Mouse (Mus musculus): Measurements from ENCODE around the gene Stxbp4.
A peak's percentile ranks its signal among the peaks of the same experiment; 100 is the strongest.

Gene Stxbp4

DNA sequence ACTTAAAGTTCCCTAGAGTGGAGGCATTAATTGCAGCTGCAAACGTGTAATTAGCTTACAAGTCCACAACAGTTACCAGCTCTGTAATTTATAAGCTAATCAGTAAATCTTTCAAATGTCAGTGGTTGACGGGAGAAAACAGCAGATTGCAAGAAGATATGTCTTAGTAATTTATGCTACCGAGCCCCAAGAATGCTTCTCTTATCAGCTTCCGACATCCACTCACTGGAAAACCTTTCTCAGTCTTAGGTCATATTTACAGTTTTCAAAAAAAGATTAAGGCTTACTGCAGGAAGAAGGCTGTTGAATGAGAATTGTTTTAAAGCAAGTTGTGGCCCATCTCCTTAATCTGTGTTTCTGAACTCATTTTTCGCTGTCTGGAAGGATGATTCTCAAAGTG is 83.9 kb downstream of the Stxbp4 start:
- no peak for DNase-seq

DNA sequence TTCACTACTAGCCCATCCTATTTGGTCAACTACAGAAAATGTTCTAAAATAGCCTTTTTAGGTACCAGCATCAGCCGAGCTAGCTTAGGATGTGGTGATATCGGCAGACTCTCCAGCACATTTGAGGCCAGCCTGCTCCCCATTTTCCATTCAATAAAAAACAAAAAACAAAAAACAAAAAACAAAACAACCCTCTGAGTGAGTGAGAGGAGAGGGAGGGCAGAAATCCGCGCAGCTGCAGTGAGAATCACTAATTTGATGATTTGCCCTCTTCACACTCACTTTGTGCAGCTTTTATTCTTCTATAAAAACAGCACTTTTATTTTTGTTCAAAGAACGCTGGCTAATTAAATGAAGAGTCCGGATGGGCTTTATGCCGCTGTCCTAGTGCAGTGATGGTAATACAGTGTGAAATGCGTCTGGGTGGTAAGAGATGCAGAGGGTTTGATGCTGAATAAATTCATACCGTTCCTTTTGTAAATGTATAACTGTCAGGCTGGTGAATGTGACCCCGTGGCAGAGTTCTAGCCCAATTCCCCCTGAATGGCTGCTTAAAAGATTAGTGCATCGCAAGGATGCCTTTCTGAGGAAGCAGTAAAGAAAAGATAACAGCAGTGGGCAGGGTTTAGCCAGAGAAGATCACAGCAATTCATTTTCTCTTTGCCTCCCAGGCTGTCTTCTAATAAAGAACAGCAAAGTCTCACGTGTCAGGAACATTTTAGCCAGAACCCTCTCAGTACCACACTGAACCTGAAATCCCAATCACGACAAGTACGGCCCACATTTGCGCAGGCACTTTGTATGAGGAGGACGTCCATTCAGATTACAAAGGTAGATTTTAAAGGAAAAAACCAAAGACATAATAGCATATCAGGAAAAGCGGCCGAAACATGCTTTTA is 85.3 kb downstream of the Stxbp4 start:
- no peak for DNase-seq

DNA sequence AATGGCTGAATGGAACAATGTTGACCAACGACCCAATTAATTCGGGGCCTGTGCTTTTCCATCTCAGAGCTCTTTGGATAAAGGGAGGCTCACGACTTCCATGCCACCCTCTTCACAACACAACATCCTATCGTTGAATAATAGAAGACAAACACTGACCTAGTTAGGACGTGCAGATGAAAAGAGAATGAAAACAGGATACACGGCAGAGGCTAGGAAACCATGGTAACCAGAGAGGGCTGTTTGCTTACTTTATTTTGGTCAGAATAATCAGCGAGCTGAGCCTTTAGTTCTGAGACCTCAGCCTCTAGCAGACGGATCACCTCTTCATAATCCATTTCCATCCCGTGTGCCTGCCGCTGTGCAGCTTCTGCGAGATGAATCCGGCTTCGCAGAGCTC is 89.3 kb downstream of the Stxbp4 start:
- DNase-seq, result no peak

DNA sequence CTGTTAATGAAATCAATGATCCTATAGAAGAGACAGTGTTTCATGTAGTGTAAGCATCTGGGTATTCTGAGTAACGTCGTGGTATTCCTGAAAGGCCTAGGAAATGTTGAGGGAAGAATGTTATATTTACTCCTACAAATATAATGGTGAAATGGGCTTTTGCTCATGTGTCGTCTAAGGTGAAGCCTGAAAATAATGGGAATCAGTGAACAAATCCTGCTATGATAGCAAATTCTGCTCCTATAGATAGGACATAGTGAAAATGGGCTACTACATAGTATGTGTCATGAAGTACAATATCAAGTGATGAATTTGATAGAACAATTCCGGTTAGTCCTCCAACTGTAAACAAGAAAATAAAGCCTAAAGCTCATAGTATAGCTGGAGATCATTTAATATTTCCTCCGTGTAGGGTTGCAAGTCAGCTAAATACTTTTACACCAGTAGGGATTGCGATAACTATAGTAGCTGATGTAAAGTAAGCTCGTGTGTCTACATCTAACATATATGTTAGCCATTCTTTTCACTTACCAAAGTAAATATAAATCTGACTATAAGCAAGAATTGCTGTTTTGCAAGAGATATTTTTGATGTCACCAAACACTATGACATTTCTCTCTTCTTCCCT is 99.1 kb downstream of the Stxbp4 start:
- DNase-seq, result no peak

DNA sequence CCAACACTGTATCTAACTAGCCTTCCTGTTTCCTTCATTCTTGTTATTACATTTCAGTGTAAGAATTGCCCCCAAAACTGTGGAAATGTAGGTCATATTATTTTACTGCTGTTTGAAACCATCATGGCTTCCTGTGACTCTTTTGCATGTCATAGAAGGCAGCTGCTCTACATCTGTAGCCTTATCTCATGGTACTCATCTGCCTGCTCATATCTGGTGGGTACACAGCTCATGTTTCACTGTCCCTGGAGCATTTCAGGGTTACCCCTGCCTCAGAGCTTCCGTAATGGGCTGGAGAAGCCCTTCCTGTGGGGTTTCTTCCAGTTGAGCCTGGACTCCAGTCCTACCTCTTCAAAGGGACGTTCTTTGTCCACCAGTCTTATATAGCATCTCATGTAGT is 112.6 kb downstream of the Stxbp4 start:
- DNase-seq, result no peak

DNA sequence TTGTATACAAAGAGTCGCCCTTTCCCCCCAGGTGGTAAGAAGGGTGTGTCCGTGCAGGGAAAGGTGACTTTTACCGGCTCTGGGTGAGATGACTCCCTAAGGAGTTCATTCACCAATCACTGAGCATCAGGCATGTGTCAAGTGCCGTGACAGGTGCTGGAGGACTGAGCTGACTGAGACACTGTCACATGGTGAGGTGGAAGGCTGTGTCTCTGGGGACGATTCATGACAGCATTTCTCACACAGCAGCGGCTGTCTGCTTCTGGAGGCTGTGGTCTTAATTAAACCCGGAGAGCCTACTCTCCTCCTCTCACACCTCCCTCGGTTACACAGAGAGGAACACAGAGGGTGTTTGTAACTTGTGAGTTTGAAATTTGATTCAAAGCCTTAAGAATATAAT is 116.8 kb downstream of the Stxbp4 start:
- DNase-seq, result no peak

DNA sequence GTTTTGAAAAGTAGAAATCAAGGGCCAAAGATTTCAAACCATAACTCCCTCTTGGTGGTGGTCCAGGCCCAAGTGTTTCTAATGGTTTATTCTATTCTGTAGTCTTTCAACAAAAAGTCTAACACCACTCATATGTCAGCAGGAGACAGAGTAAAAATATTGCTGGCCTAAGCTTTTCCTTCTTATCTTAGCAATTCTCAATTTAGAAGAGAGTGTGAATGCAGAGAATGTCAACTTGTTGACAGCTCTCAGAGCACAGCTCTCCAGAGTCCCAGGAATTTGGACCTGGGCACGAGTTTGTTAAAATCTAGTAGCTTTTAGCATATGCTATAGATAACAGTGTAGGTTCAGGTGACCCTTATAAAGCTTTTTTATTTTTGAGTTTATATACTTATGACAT is 120.1 kb downstream of the Stxbp4 start:
- DNase-seq, result no peak

DNA sequence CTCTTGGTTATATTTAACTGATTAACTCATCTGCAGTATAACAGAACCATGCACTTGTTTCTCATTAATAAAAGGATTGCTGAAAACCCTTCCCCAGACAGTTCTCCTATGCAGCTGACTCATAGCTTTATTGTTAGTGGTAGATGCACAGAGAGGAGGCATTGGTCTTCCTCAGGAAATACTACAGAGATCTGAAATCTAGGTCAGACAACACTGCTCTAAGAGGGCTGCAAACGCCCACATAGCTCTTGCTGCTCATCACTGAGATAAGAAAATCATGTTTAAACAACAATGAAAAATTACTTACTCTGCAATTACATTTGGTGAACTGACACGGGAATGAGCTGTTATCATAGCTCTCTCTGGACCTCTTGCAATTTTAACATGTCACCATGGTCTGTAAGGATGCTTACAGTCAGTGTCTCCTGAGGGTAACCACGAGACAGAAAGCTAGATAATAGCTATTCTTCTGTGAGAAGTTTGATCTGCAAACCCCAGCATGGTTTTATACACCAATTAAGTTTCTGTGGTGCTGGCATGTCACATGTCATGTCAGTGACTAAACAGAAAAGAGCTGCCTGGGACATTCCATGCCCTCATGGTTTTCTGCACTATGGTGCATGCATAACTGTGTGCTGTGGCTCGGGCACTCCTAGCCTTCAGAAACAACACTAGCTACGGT is 125.2 kb downstream of the Stxbp4 start:
- DNase-seq, result no peak

DNA sequence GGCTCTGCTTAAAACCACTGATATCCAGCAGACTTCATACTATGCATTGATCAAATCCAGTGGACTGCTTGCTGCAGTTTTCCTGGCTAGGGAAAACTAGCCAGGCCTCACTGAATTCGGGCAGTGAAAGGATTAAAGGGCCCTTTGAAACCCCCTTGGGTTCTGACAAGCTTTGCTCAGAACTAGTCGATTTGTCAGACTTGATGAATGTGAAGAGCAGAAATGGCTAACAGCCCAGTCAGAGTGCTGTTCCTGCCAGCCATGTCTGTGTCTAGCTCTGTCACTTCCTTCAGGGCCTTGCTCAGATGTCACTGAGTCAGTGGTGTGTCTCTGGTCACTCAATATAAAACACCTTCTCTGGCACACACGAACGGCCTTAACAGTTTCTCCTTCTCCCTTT is 136.0 kb downstream of the Stxbp4 start:
- no peak for DNase-seq

DNA sequence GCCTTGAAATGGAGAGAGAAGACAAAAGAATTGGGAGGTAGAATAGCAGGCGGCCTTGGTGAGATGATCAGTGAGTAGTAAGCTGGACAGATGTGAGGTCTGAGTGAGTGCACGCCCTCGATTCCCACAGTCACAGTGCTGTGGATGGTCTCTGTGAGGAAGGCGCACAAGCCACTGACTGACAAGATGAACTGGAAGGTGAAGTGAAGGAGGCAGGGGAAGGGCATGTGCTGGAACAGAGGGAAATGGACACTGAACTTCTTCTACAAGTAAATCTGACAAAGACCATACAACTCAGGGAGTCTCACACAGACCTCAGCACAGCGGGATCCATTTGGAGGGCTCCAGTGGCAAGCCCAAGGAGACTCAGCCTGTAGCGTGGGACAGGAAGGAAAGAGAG is 138.0 kb downstream of the Stxbp4 start:
- no peak for DNase-seq

DNA sequence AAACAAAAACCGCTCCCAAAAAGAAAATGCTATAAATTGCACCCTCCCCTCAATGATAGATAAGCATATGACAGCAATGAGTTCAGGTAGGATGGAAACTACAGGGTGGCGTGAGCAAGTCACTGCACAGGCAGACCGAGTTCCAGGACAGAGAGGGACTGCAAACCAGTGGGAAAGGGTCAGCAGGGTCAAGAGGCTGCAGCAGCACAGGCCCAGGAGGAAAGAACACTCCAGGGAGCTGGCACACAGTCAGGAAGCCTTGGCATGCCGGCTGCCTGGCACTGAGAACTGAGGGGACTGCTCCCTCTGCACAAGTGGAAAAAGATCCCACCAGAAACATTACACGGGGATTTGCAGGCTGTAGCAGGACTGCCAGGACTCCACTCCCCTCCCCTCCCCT is 139.4 kb downstream of the Stxbp4 start:
- peak; percentile 23 to 55 for DNase-seq

DNA sequence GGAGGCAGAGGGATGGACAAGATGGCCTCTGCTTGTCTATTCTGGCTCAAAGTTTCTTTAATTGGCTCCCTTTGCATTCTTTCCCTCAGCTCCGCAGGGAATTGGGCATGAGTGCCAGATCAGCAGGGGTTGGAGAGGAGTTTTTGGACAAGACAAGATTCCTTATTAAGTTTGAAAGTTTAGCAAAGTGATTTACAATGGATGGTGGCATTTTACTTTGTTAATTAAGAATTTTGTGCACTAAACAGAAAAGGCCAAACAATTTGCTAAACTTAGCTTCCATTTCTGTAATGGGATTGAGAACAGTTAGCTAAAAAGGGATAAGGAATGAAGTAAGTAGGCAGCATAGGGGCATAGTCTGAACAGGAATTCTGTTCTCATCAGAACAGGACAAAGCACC is 142.9 kb downstream of the Stxbp4 start:
- DNase-seq, result no peak

DNA sequence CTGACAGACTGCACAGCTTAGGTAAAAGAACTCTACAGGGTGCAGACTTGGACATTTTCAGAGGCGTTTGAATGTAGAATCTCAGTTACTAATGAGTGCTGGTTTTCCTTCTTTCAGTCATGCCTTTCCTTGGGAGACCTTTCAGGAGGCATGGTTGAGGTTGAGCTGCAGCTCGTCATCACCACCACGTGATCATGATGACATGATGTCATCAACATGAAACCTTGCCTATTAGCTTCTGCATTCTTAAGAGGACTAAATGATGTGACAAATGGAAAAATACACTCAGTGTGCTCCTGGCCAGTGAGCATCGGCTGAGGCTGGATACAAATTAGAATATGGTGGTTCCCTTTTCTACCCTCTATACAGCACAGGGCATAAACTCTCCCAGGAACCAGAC is 145.4 kb downstream of the Stxbp4 start:
- DNase-seq, result no peak

DNA sequence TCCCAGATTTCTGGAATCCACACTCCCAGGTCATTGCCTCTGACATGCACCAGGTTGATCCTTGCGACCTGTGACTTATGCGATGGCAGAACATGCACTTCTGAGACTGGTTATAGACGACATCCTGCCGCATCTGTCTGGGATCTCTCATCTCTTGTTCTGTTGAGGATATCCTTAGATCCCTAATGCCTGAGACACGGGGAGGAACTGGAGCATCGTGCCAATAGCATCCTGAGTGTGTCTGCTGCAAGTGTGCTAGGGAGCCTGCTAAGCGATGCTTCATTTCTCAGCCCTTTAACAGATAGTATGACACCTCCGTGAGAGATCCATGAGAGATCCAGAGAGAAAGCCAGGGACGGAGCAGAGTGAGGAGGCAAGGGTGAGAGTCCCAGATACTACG is 148.7 kb downstream of the Stxbp4 start:
- no peak for DNase-seq

DNA sequence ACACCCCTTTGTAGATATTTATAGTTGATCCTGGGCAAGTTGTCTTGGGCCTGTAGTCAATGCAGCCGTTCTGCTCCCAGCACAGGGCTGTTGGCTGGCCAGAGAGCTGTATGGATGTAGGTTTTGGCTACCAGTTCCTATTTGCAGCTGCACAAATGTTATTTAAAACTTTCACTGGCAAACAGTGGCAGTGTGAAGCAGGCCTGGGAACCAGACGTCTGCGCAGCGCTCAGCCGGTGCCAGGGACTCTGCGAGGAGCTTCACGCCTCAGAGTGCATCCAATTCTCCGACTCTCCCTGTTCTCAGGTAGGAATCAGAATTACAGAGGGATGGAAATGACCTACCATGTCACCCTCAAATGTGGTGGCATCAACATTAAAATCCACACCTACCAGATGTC is 150.2 kb downstream of the Stxbp4 start:
- no peak for DNase-seq

DNA sequence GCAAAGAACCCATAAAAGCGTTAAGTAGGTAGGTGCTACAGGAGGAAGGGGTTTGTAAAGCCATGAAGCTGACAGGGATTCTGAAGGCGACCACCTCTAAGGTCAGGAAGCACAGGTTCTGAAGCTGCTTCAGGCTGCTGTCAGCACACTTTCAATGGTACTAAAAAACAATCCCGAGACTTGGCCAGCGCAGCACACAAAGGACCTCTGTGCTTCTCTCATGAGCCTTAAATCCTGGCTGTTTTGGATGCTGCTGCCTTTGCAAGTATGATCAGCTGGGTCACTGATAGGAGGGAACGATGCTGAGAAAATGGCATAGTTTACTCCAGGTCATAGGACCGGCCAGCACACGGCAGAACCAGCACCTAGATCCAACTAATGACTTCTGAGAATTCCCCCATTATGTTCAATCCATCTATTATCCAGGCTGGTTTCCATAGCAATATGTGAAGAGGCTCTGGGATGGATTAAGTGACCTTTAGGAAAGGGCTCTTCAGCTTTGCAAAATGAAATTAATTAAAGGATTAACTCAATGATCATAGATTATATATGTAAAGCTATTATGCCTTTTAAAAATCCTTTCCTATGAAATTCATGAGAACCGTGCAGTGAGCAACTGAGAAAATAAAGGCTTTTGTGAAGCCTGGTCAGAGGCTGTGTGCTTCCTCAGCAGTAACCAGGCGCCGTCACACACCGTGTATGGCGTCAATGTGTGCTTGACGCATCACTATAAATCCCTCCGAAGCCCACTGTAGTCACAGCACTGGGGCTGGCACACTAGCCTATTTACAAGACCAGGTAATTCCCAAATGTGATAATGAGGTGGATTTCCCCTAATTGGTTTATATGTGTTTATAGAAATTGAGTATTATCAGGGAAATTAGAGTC is 152.9 kb downstream of the Stxbp4 start:
- no peak for DNase-seq

DNA sequence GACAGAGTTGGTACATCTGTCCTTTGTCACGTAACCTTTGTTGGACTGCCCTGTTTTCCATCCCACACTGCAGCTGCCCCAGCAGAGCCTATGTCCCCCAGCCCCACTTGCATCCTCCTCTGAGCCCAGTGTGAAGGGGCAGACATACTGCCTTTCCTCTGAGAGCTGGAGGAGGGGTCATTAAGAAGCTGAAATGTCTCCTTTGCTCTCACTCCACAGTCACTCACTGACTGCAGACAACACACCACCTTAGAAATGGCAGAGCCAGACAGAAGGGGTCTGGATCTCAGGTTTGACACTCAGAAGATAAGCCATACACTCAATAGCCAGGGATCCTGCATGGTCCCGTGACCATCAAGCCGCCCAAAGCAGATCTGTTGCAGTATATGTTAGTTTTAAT is 154.1 kb downstream of the Stxbp4 start:
- no peak for DNase-seq

DNA sequence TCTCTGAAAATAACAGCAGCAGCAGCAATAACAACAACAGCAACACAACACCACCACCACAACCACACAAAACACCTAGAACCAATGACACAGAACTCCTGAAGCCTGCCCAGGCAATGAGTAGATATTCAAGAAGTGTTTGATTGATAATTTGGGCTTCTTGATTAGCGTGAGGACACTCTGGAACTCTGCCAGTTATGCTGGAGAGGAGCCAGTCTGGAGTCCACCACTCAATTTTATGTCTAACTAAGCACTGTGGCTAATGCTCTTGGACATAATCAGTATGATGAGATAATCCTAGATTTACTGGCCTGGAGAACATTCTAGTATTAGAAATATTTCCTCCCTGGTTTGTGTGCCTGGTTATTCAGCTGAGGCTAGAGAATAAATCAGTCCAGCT is 156.1 kb downstream of the Stxbp4 start:
- no peak for DNase-seq

DNA sequence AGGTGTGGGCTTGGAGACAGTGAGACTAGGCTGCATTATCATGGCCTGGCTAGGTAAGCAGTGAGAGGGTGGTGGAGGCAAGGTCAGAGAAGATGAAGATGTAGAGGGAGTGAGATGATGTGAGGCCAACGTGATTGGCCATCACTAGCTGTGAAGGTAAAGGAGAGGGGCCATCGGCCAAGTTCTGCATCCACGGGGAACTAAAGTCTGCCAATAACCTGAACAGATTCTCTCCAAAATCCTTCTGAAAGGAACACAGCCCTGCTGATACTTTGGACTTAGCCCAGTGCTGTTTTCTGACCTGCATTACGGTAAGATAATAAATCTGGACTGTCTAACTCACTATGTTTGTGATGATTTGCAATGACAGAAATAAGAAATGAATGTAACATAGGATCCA is 167.6 kb downstream of the Stxbp4 start:
- DNase-seq, result no peak

DNA sequence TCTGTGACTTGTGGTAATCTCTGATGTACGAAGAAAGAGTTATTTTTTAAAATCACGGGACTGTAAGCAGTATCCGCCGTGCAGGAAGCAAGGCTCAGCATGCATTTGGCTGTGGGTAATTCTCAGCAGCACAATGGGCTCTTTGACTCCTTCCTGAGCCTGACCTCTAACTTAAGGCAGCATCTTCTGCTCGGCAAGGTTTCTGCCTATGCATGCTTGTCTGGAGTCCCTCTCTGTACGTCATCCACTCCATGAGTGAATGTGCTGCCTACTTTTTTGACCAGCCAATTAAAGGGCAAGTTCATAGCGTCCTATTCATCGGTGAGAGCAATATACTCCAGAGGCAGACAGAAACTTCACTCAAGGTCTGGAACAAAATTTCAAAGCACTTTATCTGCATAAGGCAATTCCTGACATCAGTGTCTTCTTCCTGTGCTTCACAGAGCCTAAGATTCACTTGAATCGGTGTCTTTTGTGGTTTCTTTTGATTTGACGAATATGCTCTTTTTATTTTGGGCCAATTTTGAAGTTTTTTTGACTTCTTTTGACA is 173.8 kb downstream of the Stxbp4 start:
- DNase-seq, result no peak

DNA sequence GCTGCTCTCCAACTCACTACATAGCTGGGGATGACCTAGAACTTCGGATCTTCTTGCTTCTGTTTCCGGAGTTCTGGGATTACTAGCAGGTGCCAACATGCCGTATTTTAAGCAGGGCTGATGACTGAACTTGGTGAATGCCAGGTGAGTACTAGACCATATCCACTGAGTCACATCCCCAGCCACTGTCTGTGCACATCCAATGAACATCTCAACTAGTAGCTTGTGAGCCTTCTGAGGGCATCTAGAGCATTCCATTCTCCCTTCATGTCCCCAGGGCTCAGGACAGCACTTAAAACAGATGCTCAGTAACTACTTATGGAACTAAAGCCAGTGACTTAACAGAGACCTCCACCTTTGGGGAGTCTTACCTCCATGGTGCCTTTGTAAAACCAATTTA is 177.4 kb downstream of the Stxbp4 start:
- DNase-seq, result no peak

DNA sequence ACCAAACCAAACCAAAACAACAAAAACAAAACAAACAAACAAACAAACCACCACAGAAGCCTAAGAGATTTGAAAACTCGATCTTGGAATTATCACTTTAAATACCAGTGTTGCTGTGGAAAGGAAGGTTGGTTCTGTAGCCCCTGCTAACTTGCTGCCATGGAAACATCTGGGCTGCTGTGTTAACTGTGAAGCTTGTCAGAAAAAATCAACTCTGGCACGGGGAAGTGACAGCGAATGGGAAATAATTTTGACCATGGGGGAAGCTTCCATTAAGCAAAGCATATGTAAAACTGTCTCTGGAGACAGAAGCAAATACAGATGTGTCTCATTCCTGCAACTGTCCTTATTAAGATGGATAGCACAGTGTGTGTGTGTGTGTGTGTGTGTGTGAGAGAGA is 185.8 kb downstream of the Stxbp4 start:
- no peak for DNase-seq

DNA sequence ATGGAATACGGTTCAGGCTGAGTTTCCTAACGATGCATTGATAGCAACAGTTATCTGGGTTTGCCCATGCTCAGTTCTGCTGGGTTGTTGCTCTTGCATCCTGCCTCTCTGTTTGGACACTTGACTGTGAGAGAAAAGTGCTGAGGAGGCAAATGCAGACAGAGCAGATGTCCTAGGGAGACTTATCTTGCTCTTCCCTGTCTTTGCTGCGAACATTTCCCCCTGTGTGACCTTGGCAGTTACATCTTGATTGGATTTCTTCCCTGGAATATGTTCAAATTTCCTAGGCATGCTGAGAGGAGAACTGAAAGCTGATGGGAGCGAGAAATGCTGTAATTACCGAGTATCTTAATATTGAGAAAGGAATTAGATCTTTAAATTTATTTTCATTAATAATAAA is 186.4 kb downstream of the Stxbp4 start:
- DNase-seq, result no peak

Measured in lung, postnatal 4 days (tissue).